Mouse (Mus musculus): ENCODE results near the gene Ggct.

GRCm38 (mm10) chr6:55018417-55018816 is 25.7 kb upstream of the Ggct start:
- TF ChIP-seq HCFC1 (IDR thresholded peaks at IDR 0.05; ENCODE audit: borderline replicate concordance, insufficient read depth, low read length) = no peak
- no peak for TF ChIP-seq MAFK (IDR thresholded peaks at IDR 0.05; ENCODE audit: insufficient read depth, low read depth, low read length)

Measured in ES-E14 (cell line).